Mouse (Mus musculus) inflammation-experienced regulatory T-cells (primary cell): ENCODE measurements around the gene Slc4a8. TPM values are rescaled to one million over a fixed set of nuclear protein-coding genes. Genes with fewer than 3 reads are reported as not detected.

Experiments used
- polyA plus RNA-seq, 2 experiments: library from polyadenylated mRNA; unstranded; fragments of 100-300 nt; shearing (Covaris generic); gene quantifications; one replicate each; pipeline ENCODE4 v1.2.1; 2017

Gene Slc4a8
- polyA plus RNA-seq, result 10 to 100 TPM; 12.1 to 17.9 TPM

GRCm38 (mm10) chr15:100761419-100762185, at the start of gene Slc4a8:
Gene Slc4a8 (plus strand): TSS chr15:100761747.

GRCm38 (mm10) chr15:100729281-100729985, 32.1 kb upstream of the Slc4a8 start, which contains the start of gene Galnt6:
Gene Galnt6 (minus strand): TSS chr15:100729376.

GRCm38 (mm10) chr15:100869558-100869957, 108.0 kb downstream of the Slc4a8 start, which contains the start of gene Scn8a:
Gene Scn8a (plus strand): TSS chr15:100869858.

Other genes starting within 250 kb of the Slc4a8 start
- gene Tfcp2, start 209.7 kb upstream of the Slc4a8 start, polyA plus RNA-seq, result 10 to 100 TPM in 1 of 2 experiments, 1 to 10 TPM in 1; 10.0 to 10.5 TPM
- gene Pou6f1, start 161.8 kb upstream of the Slc4a8 start, polyA plus RNA-seq, result 10 to 100 TPM; 20.7 to 34.9 TPM
- 100 to 1,000 TPM; 557 to 627 TPM for gene Dazap2, start 146.4 kb upstream of the Slc4a8 start, polyA plus RNA-seq
- 1 to 10 TPM in 1 of 2 experiments, under 1 TPM in 1; 0.82 to 1.4 TPM for gene Smagp, start 124.8 kb upstream of the Slc4a8 start, polyA plus RNA-seq
- 100 to 1,000 TPM; 640 to 761 TPM for gene Bin2, start 92.2 kb upstream of the Slc4a8 start, polyA plus RNA-seq
- gene Cela1, start 73.8 kb upstream of the Slc4a8 start, polyA plus RNA-seq, result 10 to 100 TPM in 1 of 2 experiments, 1 to 10 TPM in 1; 4.3 to 14.3 TPM
- gene Galnt6, start 32.4 kb upstream of the Slc4a8 start, polyA plus RNA-seq, result 100 to 1,000 TPM; 148 to 178 TPM
- 1 to 10 TPM in 1 of 2 experiments, under 1 TPM in 1; 0.22 to 4.1 TPM for gene Scn8a, start 108.1 kb downstream of the Slc4a8 start, polyA plus RNA-seq